Mouse (Mus musculus): Measurements from ENCODE around the gene Erbb3. TPM values are rescaled to one million over a fixed set of nuclear protein-coding genes. Genes with fewer than 3 reads are reported as not detected.

Gene Erbb3
- polyA plus RNA-seq, 1 experiment, result 0.28 TPM

- Histone ChIP-seq H3ac (ENCODE audit: control insufficient read depth, insufficient read length, low read depth) (no peak overlapping the region), H3K79me3 (ENCODE audit: low read depth) (peaks cover 17% of the 10 kb centered on the region), H3K4me3 (ENCODE audit: insufficient read depth, poor library complexity, severe bottlenecking) (no peak overlapping the region), H3K36me3 (ENCODE audit: control insufficient read depth, insufficient read depth) (peaks cover 39% of the 10 kb centered on the region), H3K27me3 (ENCODE audit: control insufficient read depth, insufficient read depth, insufficient read length) (no peaks in the 10 kb centered on the region), H3K79me2 (ENCODE audit: control insufficient read depth, insufficient read depth) (peaks cover 50% of the 10 kb centered on the region)
- TF ChIP-seq MYOG (IDR thresholded peaks at IDR 0.05; ENCODE audit: control insufficient read depth, extremely low read depth, insufficient read length) (no peak), CTCF (IDR thresholded peaks at IDR 0.05; ENCODE audit: control insufficient read depth, insufficient read depth, insufficient read length) (no peak), MYOD1 (IDR thresholded peaks at IDR 0.05; ENCODE audit: control insufficient read depth, insufficient read length, low read depth) (no peak)
These were observed 43.9 kb downstream of the Erbb3 start for GRCm38 (mm10) chr10:128545570-128545898.

- Histone ChIP-seq H3K4me3 (ENCODE audit: insufficient read depth, poor library complexity, severe bottlenecking) (no peak overlapping the region), H3K27me3 (ENCODE audit: control insufficient read depth, insufficient read depth, insufficient read length) (no peaks in the 10 kb centered on the region), H3ac (ENCODE audit: control insufficient read depth, insufficient read length, low read depth) (no peak overlapping the region), H3K79me3 (ENCODE audit: low read depth) (peaks cover 17% of the 10 kb centered on the region), H3K79me2 (ENCODE audit: control insufficient read depth, insufficient read depth) (peaks cover 50% of the 10 kb centered on the region), H3K36me3 (ENCODE audit: control insufficient read depth, insufficient read depth) (peaks cover 39% of the 10 kb centered on the region)
- TF ChIP-seq MYOG (IDR thresholded peaks at IDR 0.05; ENCODE audit: control insufficient read depth, extremely low read depth, insufficient read length) (no peak), MAX (IDR thresholded peaks at IDR 0.05) (no peak), CTCF (IDR thresholded peaks at IDR 0.05; ENCODE audit: control insufficient read depth, insufficient read depth, insufficient read length) (no peak), CEBPB (IDR thresholded peaks at IDR 0.05; ENCODE audit: low read depth) (no peak), FOSL1 (IDR thresholded peaks at IDR 0.05; ENCODE audit: insufficient read depth, low read length, poor library complexity, severe bottlenecking) (no peak), MYOD1 (IDR thresholded peaks at IDR 0.05; ENCODE audit: control insufficient read depth, insufficient read length, low read depth) (no peak), USF1 (IDR thresholded peaks at IDR 0.05; ENCODE audit: low read depth) (no peak)
These were observed 44.5 kb downstream of the Erbb3 start for GRCm38 (mm10) chr10:128544674-128545569.

DNA sequence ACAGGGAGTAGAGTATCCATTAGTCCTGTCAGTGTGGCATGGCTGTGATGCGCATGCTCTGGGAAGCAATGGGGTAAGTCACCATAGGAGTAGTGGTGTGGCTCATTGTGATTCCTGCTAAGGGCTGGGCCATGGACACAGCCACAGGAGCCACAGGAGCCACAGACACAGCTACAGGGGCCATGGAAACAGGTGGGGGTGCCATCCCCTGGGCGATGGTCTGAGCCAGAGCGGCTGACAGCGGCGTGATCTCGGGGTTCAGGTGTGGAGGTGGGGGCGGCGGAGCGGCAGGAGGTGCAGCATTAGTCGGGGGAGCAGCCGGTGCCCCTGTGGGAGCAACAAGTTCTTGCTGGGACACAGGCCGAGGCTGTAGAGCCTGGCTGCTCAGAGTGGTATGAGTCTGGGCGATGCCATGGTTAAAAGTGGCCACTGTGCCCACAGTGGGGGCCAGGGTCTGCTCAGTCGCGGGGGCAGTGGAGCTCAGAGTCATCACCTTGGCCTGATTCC, 45.2 kb downstream of the Erbb3 start:
- TF ChIP-seq USF1 (IDR thresholded peaks at IDR 0.05; ENCODE audit: low read depth) (no peak), MAX (IDR thresholded peaks at IDR 0.05) (no peak), MYOD1 (IDR thresholded peaks at IDR 0.05; ENCODE audit: control insufficient read depth, insufficient read length, low read depth) (no peak), CEBPB (IDR thresholded peaks at IDR 0.05; ENCODE audit: low read depth) (no peak), CTCF (IDR thresholded peaks at IDR 0.05; ENCODE audit: control insufficient read depth, insufficient read depth, insufficient read length) (no peak), FOSL1 (IDR thresholded peaks at IDR 0.05; ENCODE audit: insufficient read depth, low read length, poor library complexity, severe bottlenecking) (no peak), MYOG (IDR thresholded peaks at IDR 0.05; ENCODE audit: control insufficient read depth, extremely low read depth, insufficient read length) (no peak)
- peaks cover 17% of the 10 kb centered on the region for H3K79me3 ChIP-seq (ENCODE audit: low read depth)
- peaks cover 50% of the 10 kb centered on the region for H3K79me2 ChIP-seq (ENCODE audit: control insufficient read depth, insufficient read depth)
- no peaks in the 10 kb centered on the region for H3K27me3 ChIP-seq (ENCODE audit: control insufficient read depth, insufficient read depth, insufficient read length)
- H3K4me3 ChIP-seq (ENCODE audit: insufficient read depth, poor library complexity, severe bottlenecking), result no peak overlapping the region
- H3K36me3 ChIP-seq (ENCODE audit: control insufficient read depth, insufficient read depth), result peaks cover 39% of the 10 kb centered on the region
- no peak overlapping the region for H3ac ChIP-seq (ENCODE audit: control insufficient read depth, insufficient read length, low read depth)

DNA sequence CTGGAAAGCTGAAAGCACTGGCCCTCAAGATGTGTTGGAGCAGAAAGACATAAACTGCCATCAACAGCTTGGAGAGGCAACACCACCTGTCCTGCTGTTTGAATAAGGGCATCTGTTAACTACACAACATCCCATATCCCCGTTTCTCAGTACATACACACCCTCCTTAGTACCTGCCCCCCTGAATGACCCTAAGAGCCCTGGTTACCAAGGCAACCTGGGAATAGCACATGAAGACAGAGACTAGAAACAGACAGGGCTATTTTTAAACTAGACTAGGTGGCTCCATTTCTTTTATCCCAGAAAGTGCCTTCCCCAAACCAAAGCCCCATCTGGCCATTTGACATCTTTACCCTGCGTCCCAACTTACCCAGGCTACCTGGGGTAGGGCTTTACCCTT, 46.4 kb downstream of the Erbb3 start:
- peaks cover 34% of the 10 kb centered on the region for H3K36me3 ChIP-seq (ENCODE audit: control insufficient read depth, insufficient read depth)
- TF ChIP-seq CEBPB (IDR thresholded peaks at IDR 0.05; ENCODE audit: low read depth) (no peak), MYOG (IDR thresholded peaks at IDR 0.05; ENCODE audit: control insufficient read depth, extremely low read depth, insufficient read length) (no peak), MAX (IDR thresholded peaks at IDR 0.05) (no peak), FOSL1 (IDR thresholded peaks at IDR 0.05; ENCODE audit: insufficient read depth, low read length, poor library complexity, severe bottlenecking) (no peak), MYOD1 (IDR thresholded peaks at IDR 0.05; ENCODE audit: control insufficient read depth, insufficient read length, low read depth) (no peak), USF1 (IDR thresholded peaks at IDR 0.05; ENCODE audit: low read depth) (no peak), CTCF (IDR thresholded peaks at IDR 0.05; ENCODE audit: control insufficient read depth, insufficient read depth, insufficient read length) (no peak)

GRCm38 (mm10) chr10:128538340-128538870, 51.0 kb downstream of the Erbb3 start:
- TF ChIP-seq CTCF (IDR thresholded peaks at IDR 0.05; ENCODE audit: control insufficient read depth, insufficient read depth, insufficient read length) (no peak), MYOD1 (IDR thresholded peaks at IDR 0.05; ENCODE audit: control insufficient read depth, insufficient read length, low read depth) (no peak), MAX (IDR thresholded peaks at IDR 0.05) (no peak), FOSL1 (IDR thresholded peaks at IDR 0.05; ENCODE audit: insufficient read depth, low read length, poor library complexity, severe bottlenecking) (no peak), MYOG (IDR thresholded peaks at IDR 0.05; ENCODE audit: control insufficient read depth, extremely low read depth, insufficient read length) (no peak), CEBPB (IDR thresholded peaks at IDR 0.05; ENCODE audit: low read depth) (no peak), USF1 (IDR thresholded peaks at IDR 0.05; ENCODE audit: low read depth) (no peak)
- peaks cover 6% of the 10 kb centered on the region for H3K36me3 ChIP-seq (ENCODE audit: control insufficient read depth, insufficient read depth)
- no peaks in the 10 kb centered on the region for H3K27me3 ChIP-seq (ENCODE audit: control insufficient read depth, insufficient read depth, insufficient read length)

More for the DNA sequence above, 46.4 kb downstream of the Erbb3 start:
- Histone ChIP-seq H3K79me2 (ENCODE audit: control insufficient read depth, insufficient read depth) (peaks cover 41% of the 10 kb centered on the region), H3K79me3 (ENCODE audit: low read depth) (peaks cover 10% of the 10 kb centered on the region), H3ac (ENCODE audit: control insufficient read depth, insufficient read length, low read depth) (no peak overlapping the region), H3K4me3 (ENCODE audit: insufficient read depth, poor library complexity, severe bottlenecking) (no peak overlapping the region), H3K27me3 (ENCODE audit: control insufficient read depth, insufficient read depth, insufficient read length) (no peaks in the 10 kb centered on the region)

More at GRCm38 (mm10) chr10:128538340-128538870, 51.0 kb downstream of the Erbb3 start:
- Histone ChIP-seq H3K79me3 (ENCODE audit: low read depth) (peaks cover under 1% of the 10 kb centered on the region), H3K79me2 (ENCODE audit: control insufficient read depth, insufficient read depth) (no peaks in the 10 kb centered on the region), H3K4me3 (ENCODE audit: insufficient read depth, poor library complexity, severe bottlenecking) (no peak overlapping the region), H3ac (ENCODE audit: control insufficient read depth, insufficient read length, low read depth) (no peak overlapping the region)
